Mouse (Mus musculus) kidney, postnatal 36 days (tissue): ENCODE data around the gene Ifi27.
"Not testable (repeated sequence)": the region's sequence is repeated elsewhere in the genome, so short reads cannot be mapped to it uniquely, and the experiment has no call there.

ENCODE experiments used
- DNase-seq, 2 experiments: peaks; one replicate each; pipeline ENCODE4 v3.0.0; 2021 to 2022; ENCODE audit warnings: mixed read lengths in 2 of 2

Gene Ifi27

GRCm38 (mm10) chr12:103433986-103434731 lies at the start of gene Ifi27:
TSS of gene Ifi27 (plus strand) at chr12:103434211.
- DNase-seq = peak; percentile 75 to 93

GRCm38 (mm10) chr12:103388505-103389347 lies 45.3 kb upstream of the Ifi27 start, which contains the start of gene Otub2:
TSS of gene Otub2 (plus strand) at chr12:103388682.
- peak; percentile 97 to 98 for DNase-seq

- DNase-seq = no peak
Observed at GRCm38 (mm10) chr12:103389348-103389727, 44.7 kb upstream of the Ifi27 start.

GRCm38 (mm10) chr12:103389982-103390381 lies 44.0 kb upstream of the Ifi27 start:
- no peak for DNase-seq

GRCm38 (mm10) chr12:103391098-103391497 lies 42.9 kb upstream of the Ifi27 start:
- no peak for DNase-seq

GRCm38 (mm10) chr12:103393528-103393927 lies 40.5 kb upstream of the Ifi27 start:
- no peak for DNase-seq

GRCm38 (mm10) chr12:103395486-103396275 lies 38.3 kb upstream of the Ifi27 start:
- peak; percentile 56 to 67 for DNase-seq

- no peak for DNase-seq
Observed at GRCm38 (mm10) chr12:103396751-103397150, 37.3 kb upstream of the Ifi27 start.

GRCm38 (mm10) chr12:103404131-103404530 lies 29.9 kb upstream of the Ifi27 start:
- no peak for DNase-seq

GRCm38 (mm10) chr12:103407720-103408119 lies 26.3 kb upstream of the Ifi27 start, which contains the start of gene 9330161L09Rik:
TSS of gene 9330161L09Rik (minus strand) at chr12:103407820.
- no peak for DNase-seq

- no peak for DNase-seq
Observed at GRCm38 (mm10) chr12:103408144-103408543, 25.9 kb upstream of the Ifi27 start.

GRCm38 (mm10) chr12:103425016-103425728 lies 8.8 kb upstream of the Ifi27 start:
- no peak for DNase-seq

- DNase-seq = peak; percentile 99
Observed at GRCm38 (mm10) chr12:103425729-103426470, 8.1 kb upstream of the Ifi27 start, which contains the start of gene Ddx24. TSS of gene Ddx24 (minus strand) at chr12:103425830.

GRCm38 (mm10) chr12:103426710-103427109 lies 7.3 kb upstream of the Ifi27 start:
- no peak for DNase-seq

GRCm38 (mm10) chr12:103433430-103433829 lies 581 bp upstream of the Ifi27 start:
- no peak for DNase-seq

GRCm38 (mm10) chr12:103434861-103435260 lies 850 bp downstream of the Ifi27 start:
- no peak for DNase-seq

- no peak for DNase-seq
Observed at GRCm38 (mm10) chr12:103437601-103438000, 3.6 kb downstream of the Ifi27 start.

- peak in 1 of 2 experiments; percentile 34 for DNase-seq
Observed at GRCm38 (mm10) chr12:103443524-103443923, 9.5 kb downstream of the Ifi27 start, which contains the start of gene Ifi27l2a. TSS of gene Ifi27l2a (minus strand) at chr12:103443680.

GRCm38 (mm10) chr12:103444261-103444660 lies 10.2 kb downstream of the Ifi27 start:
- DNase-seq = not testable (repeated sequence)

GRCm38 (mm10) chr12:103445060-103445459 lies 11.0 kb downstream of the Ifi27 start:
- DNase-seq = no peak

- DNase-seq = no peak
Observed at GRCm38 (mm10) chr12:103453361-103453760, 19.4 kb downstream of the Ifi27 start.
